Mouse (Mus musculus): ENCODE measurements around the gene Lamb3. TPM values are rescaled to one million over a fixed set of nuclear protein-coding genes. Genes with fewer than 3 reads are reported as not detected.

The Lamb3 gene
- polyA plus RNA-seq, 1 experiment from 2014 or later: 4.3 TPM

DNA sequence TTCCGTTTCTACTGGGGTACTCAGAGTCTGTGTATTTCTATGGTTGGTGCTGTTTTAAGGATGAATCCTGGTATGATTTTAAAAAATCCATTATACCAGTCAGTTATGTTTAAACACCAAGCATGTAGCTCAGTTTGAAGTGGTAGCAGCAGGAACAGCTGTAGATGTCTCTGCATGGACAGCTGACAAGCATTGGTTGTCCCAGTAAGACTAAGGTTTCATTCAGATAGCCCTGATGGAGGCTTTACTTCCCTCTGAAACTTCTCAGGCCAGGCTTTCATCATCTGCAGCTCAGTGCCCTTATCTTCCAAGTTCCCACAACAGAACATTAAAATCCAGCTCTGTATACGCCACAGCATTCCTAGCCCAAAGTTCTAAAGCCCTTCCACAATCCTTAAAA, 25.2 kb downstream of the Lamb3 start:
- H3K9me3 ChIP-seq (ENCODE audit: control insufficient read depth, low read length): no peaks in the 10 kb centered on the region
- no peak overlapping the region for H3K4me3 ChIP-seq (ENCODE audit: low read length)
- ATAC-seq: no peak
- H3K27me3 ChIP-seq (replicated peaks; ENCODE audit: control insufficient read depth, insufficient read depth, low read length): no peaks in the 10 kb centered on the region
- H3K36me3 ChIP-seq (ENCODE audit: control insufficient read depth, insufficient read depth, low read length): no peaks in the 10 kb centered on the region
- no peak overlapping the region for H3K9ac ChIP-seq (ENCODE audit: low read depth, low read length)
- no peak overlapping the region for H3K27ac ChIP-seq (ENCODE audit: low read length)
- 0 out of 2 replicates have a peak, but pooled peaks cover 3% of the 10 kb centered on the region for H3K4me1 ChIP-seq (ENCODE audit: control insufficient read depth, insufficient read depth, low read length)
- WGBS: 85% methylated on average over 2 of the region's 2 CpGs
- no peak overlapping the region for H3K4me2 ChIP-seq (ENCODE audit: low read depth, low read length)

DNA sequence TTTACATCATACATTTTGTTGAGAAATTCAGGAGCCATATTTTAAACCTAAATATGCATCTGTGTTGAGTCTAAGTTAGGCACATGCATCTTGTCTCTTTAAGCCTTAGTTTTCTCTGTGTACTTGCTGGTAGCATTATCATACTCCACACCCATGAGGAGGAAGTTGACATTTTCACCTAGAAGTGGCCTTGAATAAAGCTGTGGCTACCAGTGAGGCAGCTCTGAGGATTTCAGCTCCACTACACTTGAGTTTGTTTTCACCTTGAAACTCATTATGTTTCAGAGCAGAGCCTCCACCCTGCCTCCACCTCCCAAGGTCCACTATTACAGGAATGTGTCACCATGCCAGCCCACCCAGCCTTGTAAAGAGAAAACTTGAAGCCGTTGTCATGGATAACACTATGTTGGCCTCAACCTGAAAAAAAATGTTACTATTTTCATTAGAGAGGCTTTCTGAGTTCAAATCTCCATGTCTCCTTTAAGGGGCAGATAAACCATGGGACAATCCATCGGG, 26.7 kb downstream of the Lamb3 start:
- H3K27me3 ChIP-seq (replicated peaks; ENCODE audit: control insufficient read depth, insufficient read depth, low read length): no peaks in the 10 kb centered on the region
- 0 out of 2 replicates have a peak, but pooled peaks cover 3% of the 10 kb centered on the region for H3K4me1 ChIP-seq (ENCODE audit: control insufficient read depth, insufficient read depth, low read length)
- no peaks in the 10 kb centered on the region for H3K36me3 ChIP-seq (ENCODE audit: control insufficient read depth, insufficient read depth, low read length)
- ATAC-seq: no peak
- H3K9me3 ChIP-seq (ENCODE audit: control insufficient read depth, low read length): no peaks in the 10 kb centered on the region
- H3K4me3 ChIP-seq (ENCODE audit: low read length): no peak overlapping the region
- 92% methylated on average over 2 of the region's 2 CpGs for WGBS
- no peak overlapping the region for H3K9ac ChIP-seq (ENCODE audit: low read depth, low read length)
- no peak overlapping the region for H3K4me2 ChIP-seq (ENCODE audit: low read depth, low read length)
- H3K27ac ChIP-seq (ENCODE audit: low read length): no peak overlapping the region

DNA sequence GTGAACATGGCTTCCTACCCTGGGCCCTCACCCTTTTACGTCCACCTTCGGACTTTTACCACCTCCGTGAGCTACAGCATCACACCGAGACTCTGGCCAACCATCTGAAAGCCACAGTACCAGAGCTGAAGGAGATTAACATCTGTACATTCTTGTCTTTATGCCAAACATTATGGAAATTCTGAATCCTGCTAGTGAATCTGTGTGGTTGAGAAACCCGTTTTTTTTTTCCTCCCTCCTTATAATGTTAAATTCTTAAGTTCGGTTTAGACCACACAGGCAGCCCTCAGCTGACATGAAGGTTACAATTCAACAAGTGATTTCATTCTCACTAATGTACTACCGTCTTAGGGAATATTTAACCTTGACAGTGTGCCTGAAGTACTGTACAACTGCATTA, 27.4 kb downstream of the Lamb3 start:
- no peak overlapping the region for H3K4me3 ChIP-seq (ENCODE audit: low read length)
- H3K4me1 ChIP-seq (ENCODE audit: control insufficient read depth, insufficient read depth, low read length): 0 out of 2 replicates have a peak, but pooled peaks cover 3% of the 10 kb centered on the region
- no peak for ATAC-seq
- no peaks in the 10 kb centered on the region for H3K36me3 ChIP-seq (ENCODE audit: control insufficient read depth, insufficient read depth, low read length)
- no peak overlapping the region for H3K27ac ChIP-seq (ENCODE audit: low read length)
- no peaks in the 10 kb centered on the region for H3K27me3 ChIP-seq (replicated peaks; ENCODE audit: control insufficient read depth, insufficient read depth, low read length)
- no peak overlapping the region for H3K9ac ChIP-seq (ENCODE audit: low read depth, low read length)
- no peak overlapping the region for H3K4me2 ChIP-seq (ENCODE audit: low read depth, low read length)
- WGBS: 63% methylated on average over 7 of the region's 7 CpGs
- no peaks in the 10 kb centered on the region for H3K9me3 ChIP-seq (ENCODE audit: control insufficient read depth, low read length)

DNA sequence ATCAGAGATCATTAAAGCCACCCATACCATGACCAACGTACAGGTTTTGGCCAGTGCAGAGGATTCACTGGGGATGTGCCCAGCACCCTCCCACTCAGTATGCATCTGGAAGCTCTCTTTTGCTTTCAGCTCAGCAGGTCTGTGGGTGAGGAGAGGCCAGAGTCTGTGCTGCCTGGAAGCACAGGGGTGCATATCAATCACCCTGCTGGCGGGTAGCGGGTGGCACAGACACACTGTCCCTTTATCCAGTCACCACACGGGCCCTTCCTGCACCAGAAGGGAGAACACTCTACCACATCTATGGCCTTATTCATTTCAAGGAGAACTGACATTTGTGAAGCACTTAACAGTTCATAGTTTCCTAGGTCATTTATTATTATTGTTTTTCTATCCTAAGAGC, 30.9 kb downstream of the Lamb3 start:
- Histone ChIP-seq H3K27ac (ENCODE audit: low read length) (no peak overlapping the region), H3K9ac (ENCODE audit: low read depth, low read length) (no peak overlapping the region), H3K27me3 (replicated peaks; ENCODE audit: control insufficient read depth, insufficient read depth, low read length) (no peaks in the 10 kb centered on the region), H3K9me3 (ENCODE audit: control insufficient read depth, low read length) (no peaks in the 10 kb centered on the region), H3K4me3 (ENCODE audit: low read length) (no peak overlapping the region), H3K4me2 (ENCODE audit: low read depth, low read length) (no peak overlapping the region), H3K4me1 (ENCODE audit: control insufficient read depth, insufficient read depth, low read length) (0 out of 2 replicates have a peak, but pooled peaks cover 3% of the 10 kb centered on the region), H3K36me3 (ENCODE audit: control insufficient read depth, insufficient read depth, low read length) (no peaks in the 10 kb centered on the region)
- no peak for ATAC-seq
- 55% methylated on average over 4 of the region's 4 CpGs for WGBS

DNA sequence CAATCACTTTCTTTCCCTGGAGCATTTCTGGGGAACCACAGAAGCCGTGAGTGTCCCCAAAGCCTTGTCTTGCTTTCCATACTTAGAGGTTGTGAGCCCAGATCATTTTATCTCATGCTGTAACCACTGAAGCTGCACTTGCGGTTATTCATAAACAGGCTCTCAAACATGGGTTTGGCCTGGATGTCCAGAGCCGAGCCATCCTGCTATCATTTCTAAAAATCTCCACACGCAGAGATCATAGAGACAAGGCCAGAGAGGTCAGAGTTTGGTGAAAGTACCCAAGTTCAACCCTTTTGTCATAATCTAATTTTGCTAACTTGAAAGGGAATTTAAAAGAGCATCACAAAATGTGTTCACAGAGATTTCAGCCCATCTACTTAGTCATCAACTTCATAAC, 33.9 kb downstream of the Lamb3 start:
- no peak for ATAC-seq
- 89% methylated on average over 4 of the region's 4 CpGs for WGBS

DNA sequence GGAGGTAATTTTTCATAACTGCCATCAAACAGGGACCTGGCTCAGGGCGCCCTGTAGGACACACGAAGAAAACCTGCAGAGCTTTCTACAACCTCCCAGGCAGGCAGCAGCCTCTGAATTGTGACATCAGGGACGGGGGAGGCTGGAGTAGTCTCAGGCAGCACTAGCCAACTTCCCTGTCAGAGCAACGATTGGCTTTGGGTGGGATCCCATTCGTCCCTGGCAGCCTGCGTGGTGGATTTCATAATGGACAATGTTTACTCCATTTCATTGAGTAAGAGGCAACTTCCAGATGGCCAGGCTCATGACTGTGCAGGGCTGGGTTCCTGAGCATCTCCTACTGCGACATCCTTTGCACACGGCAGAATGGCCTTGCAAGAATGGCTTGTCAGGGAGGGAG, 34.7 kb downstream of the Lamb3 start:
- no peak overlapping the region for H3K4me3 ChIP-seq (ENCODE audit: low read length)
- H3K9ac ChIP-seq (ENCODE audit: low read depth, low read length): no peak overlapping the region
- peak; percentile 31; the same call in 1 of the 2 replicates for ATAC-seq
- 0 out of 2 replicates have a peak, but pooled peaks cover 5% of the 10 kb centered on the region for H3K4me1 ChIP-seq (ENCODE audit: control insufficient read depth, insufficient read depth, low read length)
- no peak overlapping the region for H3K27ac ChIP-seq (ENCODE audit: low read length)
- 54% methylated on average over 8 of the region's 8 CpGs for WGBS
- H3K4me2 ChIP-seq (ENCODE audit: low read depth, low read length): no peak overlapping the region
- no peaks in the 10 kb centered on the region for H3K27me3 ChIP-seq (replicated peaks; ENCODE audit: control insufficient read depth, insufficient read depth, low read length)
- no peaks in the 10 kb centered on the region for H3K9me3 ChIP-seq (ENCODE audit: control insufficient read depth, low read length)
- H3K36me3 ChIP-seq (ENCODE audit: control insufficient read depth, insufficient read depth, low read length): no peaks in the 10 kb centered on the region

More for the DNA sequence above, 33.9 kb downstream of the Lamb3 start:
- no peaks in the 10 kb centered on the region for H3K9me3 ChIP-seq (ENCODE audit: control insufficient read depth, low read length)
- H3K9ac ChIP-seq (ENCODE audit: low read depth, low read length): no peak overlapping the region
- H3K4me2 ChIP-seq (ENCODE audit: low read depth, low read length): no peak overlapping the region
- H3K27ac ChIP-seq (ENCODE audit: low read length): no peak overlapping the region
- no peaks in the 10 kb centered on the region for H3K27me3 ChIP-seq (replicated peaks; ENCODE audit: control insufficient read depth, insufficient read depth, low read length)
- no peak overlapping the region for H3K4me3 ChIP-seq (ENCODE audit: low read length)
- no peaks in the 10 kb centered on the region for H3K36me3 ChIP-seq (ENCODE audit: control insufficient read depth, insufficient read depth, low read length)
- 0 out of 2 replicates have a peak, but pooled peaks cover 5% of the 10 kb centered on the region for H3K4me1 ChIP-seq (ENCODE audit: control insufficient read depth, insufficient read depth, low read length)

DNA sequence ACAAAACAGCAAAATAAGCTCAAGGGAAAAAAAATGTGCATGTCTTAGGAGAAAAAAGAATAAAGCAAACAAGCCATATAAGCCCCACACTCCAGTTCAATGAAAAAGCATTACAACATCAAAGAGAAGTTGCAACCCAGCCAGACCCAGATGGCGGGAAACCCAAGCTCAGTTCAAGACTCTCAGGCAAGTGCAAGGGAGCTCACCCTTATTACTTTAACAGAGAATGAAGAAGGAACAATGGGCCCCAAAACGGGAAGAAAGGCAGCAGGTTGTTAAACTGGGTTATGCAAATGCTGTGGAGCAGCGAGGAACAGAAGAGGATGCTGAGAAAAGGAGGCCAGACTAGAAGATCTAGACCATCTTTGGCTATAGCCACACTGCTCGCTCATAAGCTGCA, 35.4 kb downstream of the Lamb3 start:
- WGBS: 69% methylated on average over 4 of the region's 4 CpGs

DNA sequence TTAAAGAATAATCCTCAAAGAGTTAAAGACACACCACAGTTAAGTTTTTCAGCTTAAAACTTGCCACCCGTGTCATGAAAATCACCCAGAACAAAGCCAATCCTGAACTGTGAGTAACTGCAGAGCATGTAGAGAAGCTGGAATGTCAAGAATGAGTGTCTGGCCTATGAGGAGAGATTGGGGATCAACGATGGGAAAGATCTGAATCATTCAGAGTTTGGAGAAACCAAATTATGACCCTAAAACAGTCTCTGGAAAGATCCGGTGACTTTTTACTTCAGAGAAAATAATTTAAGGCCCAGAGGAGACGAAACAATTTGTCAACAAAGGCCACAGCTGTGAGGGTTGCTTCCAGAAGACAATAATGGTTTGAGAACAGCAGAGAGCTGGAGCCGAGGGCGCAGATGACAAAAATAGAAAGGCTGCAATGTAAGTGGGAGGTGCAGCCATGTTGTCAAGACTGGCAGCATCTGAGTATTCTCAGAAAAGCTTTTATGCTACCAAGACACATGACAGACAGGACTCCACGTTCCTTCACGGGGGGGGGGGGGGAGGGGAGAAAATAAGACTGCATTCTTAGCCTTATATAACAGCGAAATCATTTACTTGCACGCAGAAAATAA, 36.2 kb downstream of the Lamb3 start:
- WGBS: 46% methylated on average over 10 of the region's 10 CpGs
- H3K4me3 ChIP-seq (ENCODE audit: low read length): no peak overlapping the region
- 0 out of 2 replicates have a peak, but pooled peaks cover 5% of the 10 kb centered on the region for H3K4me1 ChIP-seq (ENCODE audit: control insufficient read depth, insufficient read depth, low read length)
- no peak overlapping the region for H3K27ac ChIP-seq (ENCODE audit: low read length)
- no peaks in the 10 kb centered on the region for H3K36me3 ChIP-seq (ENCODE audit: control insufficient read depth, insufficient read depth, low read length)
- H3K9ac ChIP-seq (ENCODE audit: low read depth, low read length): no peak overlapping the region
- no peak overlapping the region for H3K4me2 ChIP-seq (ENCODE audit: low read depth, low read length)
- H3K27me3 ChIP-seq (replicated peaks; ENCODE audit: control insufficient read depth, insufficient read depth, low read length): no peaks in the 10 kb centered on the region
- H3K9me3 ChIP-seq (ENCODE audit: control insufficient read depth, low read length): no peaks in the 10 kb centered on the region
- ATAC-seq: no peak

More for the DNA sequence above, 35.4 kb downstream of the Lamb3 start:
- 0 out of 2 replicates have a peak, but pooled peaks cover 5% of the 10 kb centered on the region for H3K4me1 ChIP-seq (ENCODE audit: control insufficient read depth, insufficient read depth, low read length)
- no peak overlapping the region for H3K4me3 ChIP-seq (ENCODE audit: low read length)
- H3K27me3 ChIP-seq (replicated peaks; ENCODE audit: control insufficient read depth, insufficient read depth, low read length): no peaks in the 10 kb centered on the region
- H3K4me2 ChIP-seq (ENCODE audit: low read depth, low read length): no peak overlapping the region
- H3K27ac ChIP-seq (ENCODE audit: low read length): no peak overlapping the region
- H3K36me3 ChIP-seq (ENCODE audit: control insufficient read depth, insufficient read depth, low read length): no peaks in the 10 kb centered on the region
- no peak for ATAC-seq
- H3K9me3 ChIP-seq (ENCODE audit: control insufficient read depth, low read length): no peaks in the 10 kb centered on the region
- H3K9ac ChIP-seq (ENCODE audit: low read depth, low read length): no peak overlapping the region

DNA sequence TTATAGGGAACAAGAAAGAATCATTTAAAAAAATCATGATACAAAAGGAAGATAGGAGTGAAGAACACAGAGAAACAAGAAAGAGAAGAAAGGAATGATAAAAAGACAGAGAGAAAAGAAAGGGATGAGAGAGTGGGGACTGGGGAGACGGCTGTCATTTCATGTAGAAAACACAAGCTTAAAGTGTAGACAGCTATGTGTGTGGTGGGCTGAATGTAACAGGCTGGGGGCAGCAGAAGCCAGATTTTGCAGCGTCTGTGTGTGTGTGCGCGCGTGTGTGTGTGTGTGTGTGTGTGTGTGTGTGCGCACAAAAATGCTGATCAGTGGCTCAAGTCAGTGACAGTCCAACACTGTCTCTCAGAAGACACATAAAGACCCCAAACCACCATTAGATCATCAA, 36.7 kb downstream of the Lamb3 start:
- H3K9ac ChIP-seq (ENCODE audit: low read depth, low read length): no peak overlapping the region
- H3K27me3 ChIP-seq (replicated peaks; ENCODE audit: control insufficient read depth, insufficient read depth, low read length): no peaks in the 10 kb centered on the region
- 85% methylated on average over 6 of the region's 6 CpGs for WGBS
- no peaks in the 10 kb centered on the region for H3K9me3 ChIP-seq (ENCODE audit: control insufficient read depth, low read length)
- H3K4me1 ChIP-seq (ENCODE audit: control insufficient read depth, insufficient read depth, low read length): 0 out of 2 replicates have a peak, but pooled peaks cover 5% of the 10 kb centered on the region
- no peak for ATAC-seq
- no peak overlapping the region for H3K27ac ChIP-seq (ENCODE audit: low read length)
- H3K4me2 ChIP-seq (ENCODE audit: low read depth, low read length): no peak overlapping the region
- H3K4me3 ChIP-seq (ENCODE audit: low read length): no peak overlapping the region
- no peaks in the 10 kb centered on the region for H3K36me3 ChIP-seq (ENCODE audit: control insufficient read depth, insufficient read depth, low read length)

Data from intestine, embryonic 16.5 days (tissue).